Mouse (Mus musculus) ES-E14 (cell line): Measurements from ENCODE around the gene Zfp113. TPM values are rescaled to one million over a fixed set of nuclear protein-coding genes. Genes with fewer than 3 reads are reported as not detected.

ENCODE experiments used
- DNase-seq: peaks from one replicate; pipeline ENCODE4 v3.0.0-alpha.2; 2013; ENCODE audit warnings: low read depth, low spot score
- H3K27ac ChIP-seq: 2 replicates; pipeline ENCODE4 v1.5.1; 2012; ENCODE audit warnings: low read depth, mild to moderate bottlenecking, low read length, moderate library complexity, mixed read lengths; ENCODE audit not compliant: poor library complexity, insufficient read depth, severe bottlenecking
- H3K36me3 ChIP-seq: 2 replicates; pipeline ENCODE4 v1.6.1; 2012; ENCODE audit warnings: mild to moderate bottlenecking, low read length, moderate library complexity, mixed read lengths; ENCODE audit not compliant: control insufficient read depth, poor library complexity, insufficient read depth, severe bottlenecking
- H3K4me1 ChIP-seq, 2 experiments: fragments of 150-350 bp in 1 of 2; sonication (generic) in 1 of 2; 2 replicates each; pipeline ENCODE4 v1.6.1; 2012; ENCODE audit warnings: low read length in 2 of 2, mild to moderate bottlenecking in 1 of 2, mixed read lengths in 1 of 2; ENCODE audit not compliant: control insufficient read depth in 2 of 2, insufficient read depth in 2 of 2, poor library complexity in 1 of 2
- H3K4me3 ChIP-seq, 2 experiments: fragments of 150-350 bp in 1 of 2; sonication (generic) in 1 of 2; 2 replicates each; pipeline ENCODE4 v1.5.1; 2012; ENCODE audit warnings: low read length in 2 of 2, low read depth in 1 of 2, mild to moderate bottlenecking in 1 of 2, mixed read lengths in 1 of 2; ENCODE audit not compliant: insufficient read depth in 1 of 2, poor library complexity in 1 of 2, severe bottlenecking in 1 of 2
- H3K9ac ChIP-seq: 2 replicates; pipeline ENCODE4 v1.6.1; 2012; ENCODE audit warnings: low read depth, mild to moderate bottlenecking, low read length, mixed read lengths; ENCODE audit not compliant: poor library complexity, insufficient read depth, severe bottlenecking
- H3K9me3 ChIP-seq: fragments of 150-350 bp; sonication (generic); 2 replicates; pipeline ENCODE4 v1.6.1; 2012; ENCODE audit warnings: low read depth, mild to moderate bottlenecking, low read length; ENCODE audit not compliant: control insufficient read depth, insufficient read depth
- CHD2 ChIP-seq: IDR thresholded peaks from 2 replicates; pipeline ENCODE4 v1.6.1; 2014; ENCODE audit warnings: mild to moderate bottlenecking, low read depth, low read length, inconsistent platforms
- HCFC1 ChIP-seq: IDR thresholded peaks from 2 replicates; pipeline ENCODE4 v1.6.1; 2012; ENCODE audit warnings: low read length, inconsistent platforms, borderline replicate concordance; ENCODE audit not compliant: insufficient read depth
- MAFK ChIP-seq: IDR thresholded peaks from 2 replicates; pipeline ENCODE4 v1.6.1; 2014; ENCODE audit warnings: mild to moderate bottlenecking, low read depth, low read length, inconsistent platforms; ENCODE audit not compliant: insufficient read depth
- ZC3H11A ChIP-seq: IDR thresholded peaks from 2 replicates; pipeline ENCODE4 v1.6.1; 2012; ENCODE audit warnings: low read depth, mild to moderate bottlenecking, inconsistent platforms, low read length, borderline replicate concordance
- ZNF384 ChIP-seq: IDR thresholded peaks from 2 replicates; pipeline ENCODE4 v1.6.1; 2012; ENCODE audit warnings: low read depth, low read length, inconsistent platforms
- in situ Hi-C, 2 experiments: fragments of 600-800 bp; cut with MboI; formaldehyde crosslinking; loops; one replicate each; pipeline ENCODE4 v1.15.1; 2025; ENCODE audit warnings: low sequenced_read_pairs in 2 of 2, inconsistent platforms in 1 of 2; ENCODE audit not compliant: unreplicated experiment in 2 of 2
- total RNA-seq: library from RNA; depleted of rRNA; stranded (reverse); fragments of 300-350 nt; gene quantifications from 2 replicates; pipeline ENCODE4 v1.2.3, GENCODE M21; 2012

Gene Zfp113
- total RNA-seq, 1 experiment: 3.7 TPM

GRCm38 (mm10) chr5:138107130-138107529 lies 48.4 kb downstream of the Zfp113 start:
- Histone ChIP-seq H3K27ac (no peak overlapping the region), H3K9me3 (no peaks in the 10 kb centered on the region), H3K9ac (no peak overlapping the region), H3K4me3 (no peak overlapping the region), H3K36me3 (peaks cover 4% of the 10 kb centered on the region; the same call in 1 of the 2 replicates), H3K4me1 (peaks cover 0 to 4% of the 10 kb centered on the region in 2 experiments; a peak in 1 of 4 replicates)
- TF ChIP-seq CHD2: no peak
- no peak for TF ChIP-seq ZC3H11A
- TF ChIP-seq ZNF384: no peak
- no peak for TF ChIP-seq HCFC1
- no peak for TF ChIP-seq MAFK
- DNase-seq: no peak
- in situ Hi-C loops: no loop called here

- Histone ChIP-seq H3K9me3 (no peaks in the 10 kb centered on the region), H3K36me3 (peaks cover 18% of the 10 kb centered on the region), H3K4me3 (no peak overlapping the region), H3K9ac (no peak overlapping the region), H3K4me1 (peaks cover 0 to 4% of the 10 kb centered on the region in 2 experiments; a peak in 1 of 4 replicates), H3K27ac (no peak overlapping the region)
- in situ Hi-C loops: no loop called here
- TF ChIP-seq ZC3H11A: no peak
- DNase-seq: no peak
These were observed 50.6 kb downstream of the Zfp113 start for GRCm38 (mm10) chr5:138104976-138105375.

DNA sequence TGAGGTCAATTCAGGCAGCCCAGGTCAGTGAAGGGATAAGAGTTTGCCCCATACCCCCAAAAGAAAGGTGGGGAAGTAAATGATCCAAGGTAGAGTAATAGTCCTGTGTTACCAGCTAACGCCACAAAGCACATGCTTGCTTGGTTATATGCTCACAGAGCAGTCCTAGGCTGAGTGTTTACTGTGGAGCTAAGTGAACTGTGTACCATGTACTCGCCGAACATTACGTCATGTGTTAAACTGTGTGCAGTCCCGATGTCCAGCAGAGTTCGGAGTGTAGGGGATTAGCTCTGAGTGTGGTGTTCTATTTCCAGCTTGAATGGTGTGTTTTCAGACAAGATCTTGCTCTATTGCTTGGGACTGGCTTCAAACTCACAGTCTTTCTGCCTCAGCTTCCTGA lies 61.1 kb downstream of the Zfp113 start:
- in situ Hi-C loops: no loop called here
- no peak for DNase-seq
- TF ChIP-seq CHD2 (no peak), ZC3H11A (no peak), HCFC1 (no peak), ZNF384 (no peak), MAFK (no peak)
- Histone ChIP-seq H3K36me3 (peaks cover 43% of the 10 kb centered on the region), H3K4me1 (peaks cover 0 to under 1% of the 10 kb centered on the region in 2 experiments; a peak in 1 of 4 replicates), H3K9ac (no peak overlapping the region), H3K9me3 (peaks cover 3% of the 10 kb centered on the region; the same call in 1 of the 2 replicates), H3K27ac (no peak overlapping the region), H3K4me3 (no peak overlapping the region)

DNA sequence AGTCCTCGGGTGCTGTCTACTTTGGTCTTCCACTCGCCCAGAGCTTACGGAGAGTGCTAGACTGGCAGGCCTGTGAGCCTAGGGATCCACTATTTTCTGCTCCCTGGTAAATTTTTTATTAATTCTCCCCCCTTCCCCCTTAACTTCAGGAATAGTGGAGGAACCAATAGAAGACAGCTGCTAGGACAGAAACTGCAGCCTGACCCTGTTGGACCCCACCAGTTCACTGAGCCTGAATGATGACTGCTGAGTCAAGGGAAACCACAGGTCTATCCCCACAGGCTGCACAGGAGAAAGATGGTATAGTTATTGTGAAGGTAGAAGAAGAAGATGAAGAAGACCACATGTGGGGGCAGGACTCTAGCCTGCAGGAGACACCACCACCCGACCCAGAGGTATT lies 62.8 kb downstream of the Zfp113 start:
- H3K9ac ChIP-seq: no peak overlapping the region
- H3K4me1 ChIP-seq: peaks cover 0 to 4% of the 10 kb centered on the region in 2 experiments; a peak in 2 of 4 replicates
- no peak for DNase-seq
- TF ChIP-seq ZNF384 (no peak), MAFK (no peak), CHD2 (no peak), ZC3H11A (no peak), HCFC1 (no peak)
- peaks cover 3% of the 10 kb centered on the region; the same call in 1 of the 2 replicates for H3K9me3 ChIP-seq
- no peak overlapping the region for H3K4me3 ChIP-seq
- in situ Hi-C loops: no loop called here
- no peak overlapping the region for H3K27ac ChIP-seq
- peaks cover 34% of the 10 kb centered on the region for H3K36me3 ChIP-seq

DNA sequence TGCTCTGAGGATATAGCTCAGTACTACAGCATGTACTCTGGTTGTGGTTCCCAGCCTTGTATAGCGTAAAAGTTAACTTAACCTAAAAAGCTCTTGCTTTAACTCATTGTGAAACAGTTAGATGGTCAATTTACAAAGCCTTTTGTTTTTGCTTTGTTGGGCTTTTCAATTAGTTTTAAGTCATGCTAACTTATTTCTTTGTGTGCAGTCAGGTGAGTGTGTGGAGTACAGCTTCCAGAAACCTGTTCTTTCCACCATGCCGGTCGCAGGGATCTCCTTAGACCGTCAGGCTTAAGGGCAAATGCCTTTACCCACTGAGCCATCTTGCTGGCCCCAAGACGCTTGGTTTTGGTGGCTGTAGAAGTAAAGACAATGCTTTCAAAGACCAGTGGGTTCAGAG lies 64.8 kb downstream of the Zfp113 start:
- in situ Hi-C loops: no loop called here
- Histone ChIP-seq H3K36me3 (peaks cover 22% of the 10 kb centered on the region), H3K27ac (no peak overlapping the region; the same call in 1 of the 2 replicates), H3K9me3 (no peaks in the 10 kb centered on the region), H3K9ac (no peak overlapping the region), H3K4me3 (no peak overlapping the region), H3K4me1 (peaks cover 4 to 5% of the 10 kb centered on the region in 2 experiments)
- DNase-seq: peak; percentile 30
- TF ChIP-seq MAFK (no peak), ZNF384 (no peak), HCFC1 (no peak), ZC3H11A (no peak), CHD2 (no peak)
